Mouse (Mus musculus) embryonic facial prominence, embryonic 15.5 days (tissue): ENCODE measurements around the gene Sar1b. TPM values are rescaled to one million over a fixed set of nuclear protein-coding genes. Genes with fewer than 3 reads are reported as not detected.

Experiments
- ATAC-seq: fragments of 200-750 bp; cut with Nextera tagmentation; 2 replicates; pipeline ENCODE4 v1.8.0; 2017; ENCODE audit warnings: low read depth, moderate TSS enrichment; ENCODE audit not compliant: insufficient number of reproducible peaks, low FRiP score, low TSS enrichment
- H3K27ac ChIP-seq: fragments of 300-500 bp; sonication (generic); replicated peaks from 2 replicates; pipeline ENCODE4 v1.5.1; 2015; ENCODE audit warnings: mild to moderate bottlenecking, inconsistent platforms
- H3K27me3 ChIP-seq: fragments of 300-500 bp; sonication (generic); 2 replicates; pipeline ENCODE4 v1.6.1; 2015; ENCODE audit warnings: inconsistent platforms
- H3K36me3 ChIP-seq: fragments of 300-500 bp; sonication (generic); 2 replicates; pipeline ENCODE4 v1.6.1; 2015; ENCODE audit warnings: mild to moderate bottlenecking, inconsistent platforms
- H3K4me1 ChIP-seq: fragments of 300-500 bp; sonication (generic); 2 replicates; pipeline ENCODE4 v1.6.1; 2015; ENCODE audit warnings: inconsistent platforms
- H3K4me2 ChIP-seq: fragments of 300-500 bp; sonication (generic); replicated peaks from 2 replicates; pipeline ENCODE4 v1.6.1; 2015; ENCODE audit warnings: mild to moderate bottlenecking, inconsistent platforms
- H3K4me3 ChIP-seq: fragments of 300-500 bp; sonication (generic); replicated peaks from 2 replicates; pipeline ENCODE4 v1.5.1; 2015; ENCODE audit warnings: mild to moderate bottlenecking, inconsistent platforms
- H3K9ac ChIP-seq: fragments of 300-500 bp; sonication (generic); 2 replicates; pipeline ENCODE4 v1.6.1; 2015; ENCODE audit warnings: inconsistent platforms
- H3K9me3 ChIP-seq: fragments of 300-500 bp; sonication (generic); replicated peaks from 2 replicates; pipeline ENCODE4 v1.6.1; 2016; ENCODE audit warnings: inconsistent platforms
- WGBS: fragments of 180-500 bp; shearing (Covaris S2); methylation state at CpG from one replicate; pipeline ENCODE4 v1.1.7; 2015; 5-methylcytosine and 5-hydroxymethylcytosine counted together
- polyA plus RNA-seq: library from polyadenylated mRNA; unstranded; fragments of >200 nt; fragmentation: Nextera tagmentation; extraction: Ambion mirVana; gene quantifications from 2 replicates; pipeline ENCODE4 v1.2.1, GENCODE M21; 2015

Sar1b gene
- polyA plus RNA-seq, 1 experiment from 2014 or later, result 116 TPM

DNA sequence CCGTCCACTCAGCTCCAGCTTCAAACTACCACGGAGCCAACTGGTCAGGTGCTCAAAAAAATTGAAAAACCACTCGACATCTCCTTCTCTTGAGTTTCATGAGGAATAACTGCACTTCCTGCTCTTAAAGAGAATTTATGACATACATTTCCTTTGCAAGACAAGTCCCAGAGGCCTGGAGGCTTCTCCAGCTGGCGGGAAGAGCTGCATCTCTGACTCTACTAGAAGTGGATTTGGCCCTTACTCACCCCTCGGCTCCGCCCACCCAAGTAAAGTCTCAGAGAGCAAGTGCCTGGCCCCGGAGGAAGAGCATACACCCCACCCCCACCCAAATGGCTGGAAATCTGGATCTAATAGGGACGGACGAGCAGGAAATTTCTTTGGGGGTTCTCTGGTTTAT, 77.7 kb downstream of the Sar1b start:
- 41% methylated on average over 9 of the region's 9 CpGs for WGBS

More for the DNA sequence above, 77.7 kb downstream of the Sar1b start:
- H3K4me1 ChIP-seq, result peaks cover 14% of the 10 kb centered on the region
- no peaks in the 10 kb centered on the region for H3K27me3 ChIP-seq
- H3K9me3 ChIP-seq, result no peaks in the 10 kb centered on the region
- H3K9ac ChIP-seq, result no peak overlapping the region
- peaks cover 28% of the 10 kb centered on the region; the same call in 1 of the 2 replicates for H3K36me3 ChIP-seq
- H3K4me3 ChIP-seq, result no peak overlapping the region
- no peak for ATAC-seq
- H3K27ac ChIP-seq, result no peak overlapping the region
- no peak overlapping the region for H3K4me2 ChIP-seq

Other genes with a start within 250 kb of the Sar1b start
- 18.2 and 20.7 TPM in 2 replicates for gene Phykpl, start 178.9 kb upstream of the Sar1b start, polyA plus RNA-seq
- 380 and 381 TPM in 2 replicates for gene Hnrnpab, start 156.8 kb upstream of the Sar1b start, polyA plus RNA-seq
- gene Nhp2, start 144.0 kb upstream of the Sar1b start, polyA plus RNA-seq, result 138 and 147 TPM in 2 replicates
- 53.1 and 55.1 TPM in 2 replicates for gene Rmnd5b, start 127.8 kb upstream of the Sar1b start, polyA plus RNA-seq
- 41.0 and 45.4 TPM in 2 replicates for gene N4bp3, start 112.8 kb upstream of the Sar1b start, polyA plus RNA-seq
- 4.5 and 5.2 TPM in 2 replicates for gene D930048N14Rik, start 112.7 kb upstream of the Sar1b start, polyA plus RNA-seq
- gene 0610009B22Rik, start 74.8 kb upstream of the Sar1b start, polyA plus RNA-seq, result 84.8 and 92.6 TPM in 2 replicates
- 15.2 and 17.4 TPM in 2 replicates for gene Sec24a, start 53 bp upstream of the Sar1b start, polyA plus RNA-seq
- 2.5 and 2.6 TPM in 2 replicates for gene Jade2, start 94.0 kb downstream of the Sar1b start, polyA plus RNA-seq
- 83.9 and 86.8 TPM in 2 replicates for gene Cdkn2aipnl, start 204.0 kb downstream of the Sar1b start, polyA plus RNA-seq
- gene Ube2b, start 237.1 kb downstream of the Sar1b start, polyA plus RNA-seq, result 234 and 239 TPM in 2 replicates
- gene Cdkl3, start 240.5 kb downstream of the Sar1b start, polyA plus RNA-seq, result 11.9 and 12.3 TPM in 2 replicates